Mouse (Mus musculus) kidney, embryonic 15.5 days (tissue): Measurements from ENCODE around the gene Dst. TPM values are rescaled to one million over a fixed set of nuclear protein-coding genes. Genes with fewer than 3 reads are reported as not detected.

Experiments
- ATAC-seq: fragments of 200-750 bp; cut with Nextera tagmentation; replicated peaks from 2 replicates; pipeline ENCODE4 v1.8.0; 2017; ENCODE audit warnings: moderate TSS enrichment; ENCODE audit not compliant: low FRiP score
- H3K27ac ChIP-seq: fragments of 300-500 bp; sonication (generic); 2 replicates; pipeline ENCODE4 v1.5.1; 2015; ENCODE audit warnings: mild to moderate bottlenecking, inconsistent platforms
- H3K27me3 ChIP-seq: fragments of 300-500 bp; sonication (generic); 2 replicates; pipeline ENCODE4 v1.6.1; 2015; ENCODE audit warnings: inconsistent platforms
- H3K36me3 ChIP-seq: fragments of 300-500 bp; sonication (generic); 2 replicates; pipeline ENCODE4 v1.6.1; 2015; ENCODE audit warnings: inconsistent platforms
- H3K4me1 ChIP-seq: fragments of 300-500 bp; sonication (generic); 2 replicates; pipeline ENCODE4 v1.6.1; 2015; ENCODE audit warnings: inconsistent platforms
- H3K4me2 ChIP-seq: fragments of 300-500 bp; sonication (generic); 2 replicates; pipeline ENCODE4 v1.6.1; 2015; ENCODE audit warnings: moderate library complexity, mild to moderate bottlenecking, inconsistent platforms
- H3K4me3 ChIP-seq: fragments of 300-500 bp; sonication (generic); replicated peaks from 2 replicates; pipeline ENCODE4 v1.5.1; 2015; ENCODE audit warnings: mild to moderate bottlenecking, inconsistent platforms
- H3K9ac ChIP-seq: fragments of 300-500 bp; sonication (generic); 2 replicates; pipeline ENCODE4 v1.6.1; 2015; ENCODE audit warnings: mild to moderate bottlenecking, inconsistent platforms
- H3K9me3 ChIP-seq: fragments of 300-500 bp; sonication (generic); replicated peaks from 2 replicates; pipeline ENCODE4 v1.6.1; 2016; ENCODE audit warnings: inconsistent platforms
- WGBS: fragments of 180-500 bp; shearing (Covaris S2); methylation state at CpG from one replicate; pipeline ENCODE4 v1.1.7; 2015; ENCODE audit warnings: mixed read lengths; 5-methylcytosine and 5-hydroxymethylcytosine counted together
- polyA plus RNA-seq: library from polyadenylated mRNA; unstranded; fragments of >200 nt; fragmentation: Nextera tagmentation; extraction: Ambion mirVana; gene quantifications from 2 replicates; pipeline ENCODE4 v1.2.1, GENCODE M21; 2015

The Dst gene
- polyA plus RNA-seq, 1 experiment from 2014 or later, result 27.9 TPM

GRCm38 (mm10) chr1:33948511-33948910 is 40.5 kb downstream of the Dst start:
- Histone ChIP-seq H3K4me3 (no peak overlapping the region), H3K27ac (no peak overlapping the region), H3K27me3 (no peaks in the 10 kb centered on the region), H3K4me1 (0 out of 2 replicates have a peak, but pooled peaks cover 3% of the 10 kb centered on the region), H3K9me3 (no peaks in the 10 kb centered on the region), H3K36me3 (no peaks in the 10 kb centered on the region), H3K9ac (no peak overlapping the region), H3K4me2 (no peak overlapping the region)
- WGBS, result 92% methylated on average over 5 of the region's 5 CpGs
- no peak for ATAC-seq

- Histone ChIP-seq H3K36me3 (no peaks in the 10 kb centered on the region), H3K4me1 (no peaks in the 10 kb centered on the region), H3K4me2 (no peak overlapping the region), H3K4me3 (no peak overlapping the region), H3K9ac (no peak overlapping the region), H3K27ac (no peak overlapping the region), H3K9me3 (no peaks in the 10 kb centered on the region), H3K27me3 (no peaks in the 10 kb centered on the region)
- no peak for ATAC-seq
- 95% methylated on average over 6 of the region's 6 CpGs for WGBS
These were observed 47.6 kb downstream of the Dst start for GRCm38 (mm10) chr1:33955626-33956025.

GRCm38 (mm10) chr1:33960439-33960838 is 52.4 kb downstream of the Dst start:
- no peak overlapping the region for H3K4me3 ChIP-seq
- no peaks in the 10 kb centered on the region for H3K9me3 ChIP-seq
- no peak for ATAC-seq
- no peak overlapping the region for H3K4me2 ChIP-seq
- H3K9ac ChIP-seq, result no peak overlapping the region
- no peak overlapping the region for H3K27ac ChIP-seq
- H3K36me3 ChIP-seq, result no peaks in the 10 kb centered on the region
- no peaks in the 10 kb centered on the region for H3K4me1 ChIP-seq
- H3K27me3 ChIP-seq, result no peaks in the 10 kb centered on the region
- 67% methylated on average over 8 of the region's 8 CpGs for WGBS

GRCm38 (mm10) chr1:33964643-33965042 is 56.6 kb downstream of the Dst start:
- Histone ChIP-seq H3K4me3 (no peak overlapping the region), H3K4me1 (no peaks in the 10 kb centered on the region), H3K9ac (no peak overlapping the region), H3K36me3 (no peaks in the 10 kb centered on the region), H3K9me3 (no peaks in the 10 kb centered on the region), H3K27ac (no peak overlapping the region), H3K27me3 (no peaks in the 10 kb centered on the region), H3K4me2 (no peak overlapping the region)
- no peak for ATAC-seq
- WGBS, result 36% methylated on average over 5 of the region's 5 CpGs

- H3K4me2 ChIP-seq, result no peak overlapping the region
- 88% methylated on average over 4 of the region's 4 CpGs for WGBS
- ATAC-seq, result no peak
- no peaks in the 10 kb centered on the region for H3K27me3 ChIP-seq
- H3K36me3 ChIP-seq, result no peaks in the 10 kb centered on the region
- H3K27ac ChIP-seq, result no peak overlapping the region
- no peaks in the 10 kb centered on the region for H3K9me3 ChIP-seq
- peaks cover 5% of the 10 kb centered on the region; the same call in 1 of the 2 replicates for H3K4me1 ChIP-seq
- H3K4me3 ChIP-seq, result no peak overlapping the region
- H3K9ac ChIP-seq, result no peak overlapping the region
These were observed 57.8 kb downstream of the Dst start for GRCm38 (mm10) chr1:33965824-33966223.

- Histone ChIP-seq H3K4me1 (peaks cover 5% of the 10 kb centered on the region; the same call in 1 of the 2 replicates), H3K27me3 (no peaks in the 10 kb centered on the region), H3K9ac (no peak overlapping the region), H3K4me3 (no peak overlapping the region), H3K27ac (no peak overlapping the region), H3K36me3 (no peaks in the 10 kb centered on the region), H3K4me2 (no peak overlapping the region), H3K9me3 (no peaks in the 10 kb centered on the region)
- ATAC-seq, result no peak
- WGBS, result 32% methylated on average over 6 of the region's 6 CpGs
These were observed 58.3 kb downstream of the Dst start for GRCm38 (mm10) chr1:33966328-33966727.

GRCm38 (mm10) chr1:33967206-33967605 is 59.2 kb downstream of the Dst start:
- Histone ChIP-seq H3K9ac (no peak overlapping the region), H3K27me3 (no peaks in the 10 kb centered on the region), H3K27ac (no peak overlapping the region), H3K9me3 (no peaks in the 10 kb centered on the region), H3K36me3 (no peaks in the 10 kb centered on the region), H3K4me3 (no peak overlapping the region), H3K4me1 (peaks cover 5% of the 10 kb centered on the region; the same call in 1 of the 2 replicates), H3K4me2 (no peak overlapping the region)
- WGBS, result 87% methylated on average over 4 of the region's 4 CpGs
- ATAC-seq, result no peak

- H3K4me1 ChIP-seq, result peaks cover 8% of the 10 kb centered on the region; the same call in 1 of the 2 replicates
- H3K27me3 ChIP-seq, result no peaks in the 10 kb centered on the region
- H3K9me3 ChIP-seq, result no peaks in the 10 kb centered on the region
- no peak overlapping the region for H3K4me3 ChIP-seq
- 38% methylated on average over 2 of the region's 2 CpGs for WGBS
- no peak for ATAC-seq
- H3K36me3 ChIP-seq, result no peaks in the 10 kb centered on the region
- H3K27ac ChIP-seq, result no peak overlapping the region
- H3K9ac ChIP-seq, result no peak overlapping the region
- no peak overlapping the region for H3K4me2 ChIP-seq
These were observed 61.9 kb downstream of the Dst start for GRCm38 (mm10) chr1:33969910-33970309.

GRCm38 (mm10) chr1:33974401-33974800 is 66.4 kb downstream of the Dst start:
- no peaks in the 10 kb centered on the region for H3K9me3 ChIP-seq
- no peaks in the 10 kb centered on the region for H3K36me3 ChIP-seq
- H3K9ac ChIP-seq, result no peak overlapping the region
- ATAC-seq, result no peak
- peaks cover 13% of the 10 kb centered on the region; the same call in 1 of the 2 replicates for H3K4me1 ChIP-seq
- no peak overlapping the region for H3K4me3 ChIP-seq
- no peak overlapping the region for H3K4me2 ChIP-seq
- no peak overlapping the region for H3K27ac ChIP-seq
- 76% methylated on average over 11 of the region's 11 CpGs for WGBS
- no peaks in the 10 kb centered on the region for H3K27me3 ChIP-seq

- ATAC-seq, result no peak
- WGBS, result 82% methylated on average over 4 of the region's 4 CpGs
- no peak overlapping the region for H3K27ac ChIP-seq
- H3K9ac ChIP-seq, result no peak overlapping the region
- no peaks in the 10 kb centered on the region for H3K27me3 ChIP-seq
- no peaks in the 10 kb centered on the region for H3K9me3 ChIP-seq
- H3K4me3 ChIP-seq, result no peak overlapping the region
- no peaks in the 10 kb centered on the region for H3K36me3 ChIP-seq
- H3K4me2 ChIP-seq, result no peak overlapping the region
- H3K4me1 ChIP-seq, result 0 out of 2 replicates have a peak, but pooled peaks cover 13% of the 10 kb centered on the region
These were observed 67.3 kb downstream of the Dst start for GRCm38 (mm10) chr1:33975333-33975732.

GRCm38 (mm10) chr1:33977832-33978231 is 69.8 kb downstream of the Dst start:
- Histone ChIP-seq H3K27ac (no peak overlapping the region), H3K36me3 (no peaks in the 10 kb centered on the region), H3K27me3 (no peaks in the 10 kb centered on the region), H3K9me3 (no peaks in the 10 kb centered on the region), H3K9ac (no peak overlapping the region), H3K4me2 (no peak overlapping the region), H3K4me1 (0 out of 2 replicates have a peak, but pooled peaks cover 12% of the 10 kb centered on the region), H3K4me3 (no peak overlapping the region)
- no peak for ATAC-seq
- 89% methylated on average over 6 of the region's 6 CpGs for WGBS

GRCm38 (mm10) chr1:33980420-33980819 is 72.4 kb downstream of the Dst start:
- Histone ChIP-seq H3K4me3 (no peak overlapping the region), H3K9ac (no peak overlapping the region), H3K4me1 (0 out of 2 replicates have a peak, but pooled peaks cover 9% of the 10 kb centered on the region), H3K27ac (no peak overlapping the region), H3K27me3 (no peaks in the 10 kb centered on the region), H3K4me2 (no peak overlapping the region), H3K36me3 (no peaks in the 10 kb centered on the region), H3K9me3 (no peaks in the 10 kb centered on the region)
- no peak for ATAC-seq
- WGBS, result 90% methylated on average over 12 of the region's 12 CpGs

- no peak overlapping the region for H3K4me3 ChIP-seq
- 87% methylated on average over 13 of the region's 13 CpGs for WGBS
- peaks cover 9% of the 10 kb centered on the region; the same call in 1 of the 2 replicates for H3K4me1 ChIP-seq
- H3K36me3 ChIP-seq, result no peaks in the 10 kb centered on the region
- H3K9ac ChIP-seq, result no peak overlapping the region
- no peak for ATAC-seq
- H3K4me2 ChIP-seq, result no peak overlapping the region
- no peaks in the 10 kb centered on the region for H3K9me3 ChIP-seq
- H3K27me3 ChIP-seq, result no peaks in the 10 kb centered on the region
- H3K27ac ChIP-seq, result no peak overlapping the region
These were observed 81.6 kb downstream of the Dst start for GRCm38 (mm10) chr1:33989643-33990042.
